Mouse (Mus musculus) C2C12 (cell line): ENCODE data around the gene Lrg1. TPM values are rescaled to one million over a fixed set of nuclear protein-coding genes. Genes with fewer than 3 reads are reported as not detected.

Source experiments
- H3K27me3 ChIP-seq: one replicate; pipeline ENCODE4 v1.6.1; 2011; ENCODE audit not compliant: control insufficient read depth, insufficient read depth, insufficient read length
- H3K36me3 ChIP-seq: one replicate; pipeline ENCODE4 v1.6.1; 2011; ENCODE audit not compliant: control insufficient read depth, insufficient read depth
- H3K4me3 ChIP-seq: one replicate; pipeline ENCODE4 v1.5.1; 2011; ENCODE audit warnings: mild to moderate bottlenecking, control low read depth; ENCODE audit not compliant: poor library complexity, insufficient read depth, severe bottlenecking
- H3K79me2 ChIP-seq: one replicate; pipeline ENCODE4 v1.6.1; 2011; ENCODE audit not compliant: control insufficient read depth, insufficient read depth
- H3K79me3 ChIP-seq: one replicate; pipeline ENCODE4 v1.6.1; 2011; ENCODE audit warnings: low read depth, control low read depth
- H3ac ChIP-seq: one replicate; pipeline ENCODE3; 2011; ENCODE audit warnings: low read depth; ENCODE audit not compliant: control insufficient read depth, insufficient read length
- CEBPB ChIP-seq: IDR thresholded peaks from one replicate; pipeline ENCODE4 v1.6.1; 2011; ENCODE audit warnings: low read depth, mild to moderate bottlenecking, control low read depth, moderate library complexity
- CTCF ChIP-seq: IDR thresholded peaks from one replicate; pipeline ENCODE4 v1.5.1; 2011; ENCODE audit not compliant: control insufficient read depth, insufficient read depth, insufficient read length
- FOSL1 ChIP-seq: IDR thresholded peaks from one replicate; pipeline ENCODE4 v1.8.0; 2011; ENCODE audit warnings: mild to moderate bottlenecking, low read length; ENCODE audit not compliant: poor library complexity, insufficient read depth, severe bottlenecking
- MAX ChIP-seq: IDR thresholded peaks from one replicate; pipeline ENCODE4 v1.6.1; 2011; ENCODE audit warnings: mild to moderate bottlenecking, control low read depth
- MYOD1 ChIP-seq: IDR thresholded peaks from one replicate; pipeline ENCODE4 v1.6.1; 2011; ENCODE audit warnings: low read depth; ENCODE audit not compliant: control insufficient read depth, insufficient read length
- MYOG ChIP-seq: IDR thresholded peaks from one replicate; pipeline ENCODE4 v1.6.1; 2011; ENCODE audit not compliant: control insufficient read depth, insufficient read length; ENCODE audit errors: extremely low read depth
- USF1 ChIP-seq: IDR thresholded peaks from one replicate; pipeline ENCODE4 v1.6.1; 2011; ENCODE audit warnings: low read depth, mild to moderate bottlenecking, control low read depth, moderate library complexity
- long read RNA-seq, 2 experiments: library from polyadenylated mRNA; unstranded; transcript quantifications; one replicate each; pipeline ENCODE4 v2.0.0; 2019 to 2020
- polyA plus RNA-seq: library from polyadenylated mRNA; unstranded; fragments of >200 nt; fragmentation: generic; extraction: Trizol; gene quantifications from one replicate; pipeline ENCODE4 v1.2.1, GENCODE M21; 2012; ENCODE audit warnings: missing spikeins

Gene Lrg1
- polyA plus RNA-seq, result 0.02 TPM
- long read RNA-seq, experiment 1, result 0 reads
- long read RNA-seq, experiment 2, result 0 reads

DNA sequence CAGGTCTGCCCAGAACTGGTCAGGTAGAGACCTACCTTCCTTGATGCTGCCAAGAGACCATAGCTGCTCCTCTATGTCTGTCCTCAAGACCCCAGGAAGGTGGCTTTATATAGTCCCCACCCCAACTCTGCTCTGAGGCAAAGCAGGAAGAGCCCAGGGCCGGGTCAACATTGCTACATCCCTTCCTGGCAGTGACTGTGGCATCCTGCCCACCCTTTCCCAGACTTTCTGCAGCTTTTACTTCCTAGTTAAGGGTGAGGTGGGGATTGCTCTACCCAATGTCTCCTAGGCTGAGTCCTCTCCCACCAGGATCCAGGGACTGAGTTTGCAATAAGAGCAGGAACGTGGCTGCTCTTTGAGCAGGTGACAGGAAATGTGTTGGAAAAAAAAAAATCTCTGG is at the start of gene Lrg1:
TSS of gene Lrg1 (minus strand) at position 176 of the 400 bp plus-strand sequence.
- Histone ChIP-seq H3K4me3 (no peak within 1 kb of the TSS), H3K27me3 (peaks cover 43% of the 10 kb centered on the region), H3K79me2 (no peaks in the 10 kb centered on the region), H3K36me3 (no peaks in the 10 kb centered on the region), H3ac (no peak within 1 kb of the TSS), H3K79me3 (no peaks in the 10 kb centered on the region)
- no peak for TF ChIP-seq USF1
- TF ChIP-seq MAX, result no peak
- no peak for TF ChIP-seq MYOG
- no peak for TF ChIP-seq MYOD1
- no peak for TF ChIP-seq CEBPB
- TF ChIP-seq FOSL1, result no peak
- TF ChIP-seq CTCF, result no peak

DNA sequence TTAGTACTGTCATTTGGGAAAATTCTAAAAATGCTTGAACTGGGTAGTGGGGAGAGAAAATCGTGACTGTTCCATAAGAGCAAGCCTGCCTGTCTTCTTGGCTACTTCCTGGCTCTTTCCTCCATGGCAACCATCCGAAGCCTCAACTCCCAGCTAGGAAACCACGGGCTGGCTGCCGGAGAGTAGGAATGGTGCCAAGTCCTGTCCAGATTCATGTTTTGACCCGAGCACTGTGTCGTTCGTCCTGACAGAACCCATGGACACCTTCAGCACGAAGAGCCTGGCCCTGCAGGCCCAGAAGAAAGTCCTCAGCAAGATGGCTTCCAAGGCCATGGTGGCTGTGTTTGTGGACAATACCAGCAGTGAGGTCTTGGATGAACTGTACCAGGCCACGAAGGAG is 49.7 kb upstream of the Lrg1 start:
- TF ChIP-seq FOSL1, result no peak
- Histone ChIP-seq H3K4me3 (no peak overlapping the region), H3ac (no peak overlapping the region), H3K79me3 (no peaks in the 10 kb centered on the region), H3K36me3 (peaks cover 4% of the 10 kb centered on the region), H3K79me2 (no peaks in the 10 kb centered on the region), H3K27me3 (no peaks in the 10 kb centered on the region)

DNA sequence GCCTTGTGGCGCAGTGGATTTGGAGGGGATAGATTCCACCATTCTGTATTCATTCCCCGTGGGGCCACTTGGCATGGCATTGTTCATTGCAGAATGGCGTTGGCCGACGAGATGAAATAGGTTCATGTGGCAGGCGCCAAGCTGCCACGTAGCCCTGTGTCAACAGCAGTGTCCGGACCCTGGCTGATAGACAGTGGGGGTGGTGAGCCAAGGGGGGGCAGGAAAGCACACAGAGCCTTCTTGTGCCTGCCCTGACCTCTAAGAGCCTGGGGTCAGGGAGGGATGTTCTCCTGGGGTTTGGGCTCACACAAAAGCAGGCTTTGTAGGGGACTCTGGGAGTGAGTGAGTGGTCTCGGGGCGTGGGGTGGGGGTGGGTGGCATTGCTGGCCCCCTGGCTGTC is 48.8 kb upstream of the Lrg1 start:
- no peak for TF ChIP-seq FOSL1
- no peak for TF ChIP-seq USF1
- H3K4me3 ChIP-seq, result no peak overlapping the region

DNA sequence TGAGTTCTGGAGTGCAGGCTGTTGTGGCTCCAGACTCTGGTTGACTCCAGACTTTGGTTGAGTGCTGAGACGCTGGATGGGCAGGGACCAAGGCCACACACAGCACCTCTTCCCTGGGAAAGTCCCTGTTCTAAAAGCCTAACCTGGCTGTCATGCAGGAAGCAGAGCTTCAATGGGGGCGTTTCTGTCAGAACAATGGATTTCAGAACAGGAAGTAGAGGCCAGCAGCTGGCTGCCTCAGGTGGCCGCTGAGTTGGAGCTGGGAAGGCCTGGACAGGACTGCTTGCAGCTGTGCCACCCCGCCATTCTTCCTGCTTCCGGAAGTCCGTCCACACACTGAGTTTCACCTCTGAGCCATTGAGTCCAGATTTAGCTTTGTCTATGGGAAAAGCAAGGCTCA is 48.0 kb upstream of the Lrg1 start:
- H3K79me3 ChIP-seq, result no peaks in the 10 kb centered on the region
- no peak overlapping the region for H3ac ChIP-seq
- H3K4me3 ChIP-seq, result no peak overlapping the region
- no peak for TF ChIP-seq MYOD1
- no peak for TF ChIP-seq MYOG
- TF ChIP-seq CEBPB, result no peak
- no peak for TF ChIP-seq FOSL1
- no peak for TF ChIP-seq USF1
- no peak for TF ChIP-seq CTCF
- TF ChIP-seq MAX, result no peak
- no peaks in the 10 kb centered on the region for H3K79me2 ChIP-seq
- H3K36me3 ChIP-seq, result no peaks in the 10 kb centered on the region
- H3K27me3 ChIP-seq, result no peaks in the 10 kb centered on the region

More for the DNA sequence above, 48.8 kb upstream of the Lrg1 start:
- H3K79me3 ChIP-seq, result no peaks in the 10 kb centered on the region
- H3K79me2 ChIP-seq, result no peaks in the 10 kb centered on the region
- H3K36me3 ChIP-seq, result no peaks in the 10 kb centered on the region
- no peak overlapping the region for H3ac ChIP-seq
- no peaks in the 10 kb centered on the region for H3K27me3 ChIP-seq

DNA sequence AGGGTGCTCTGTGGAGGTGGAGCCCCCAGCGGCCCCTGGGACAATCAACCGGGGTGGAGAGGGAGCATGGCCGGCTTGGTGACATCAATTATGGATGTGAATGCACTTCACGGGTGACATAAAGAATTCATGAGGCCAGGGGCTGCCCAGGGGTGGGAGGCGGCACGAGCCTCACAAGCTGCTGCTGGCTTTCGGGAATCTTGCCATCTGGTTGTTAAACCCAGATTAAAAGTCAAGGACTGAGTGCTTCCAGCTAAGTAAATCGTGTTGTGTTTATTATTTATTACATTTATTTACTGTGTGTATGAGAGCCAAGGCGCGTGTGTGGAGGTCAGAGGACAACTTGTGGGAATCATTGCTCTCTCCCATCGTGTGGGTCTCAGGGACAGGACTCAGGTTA is 43.9 kb upstream of the Lrg1 start:
- H3K36me3 ChIP-seq, result no peaks in the 10 kb centered on the region
- no peaks in the 10 kb centered on the region for H3K79me2 ChIP-seq
- H3K79me3 ChIP-seq, result no peaks in the 10 kb centered on the region
- no peak overlapping the region for H3ac ChIP-seq
- no peaks in the 10 kb centered on the region for H3K27me3 ChIP-seq
- H3K4me3 ChIP-seq, result no peak overlapping the region
- TF ChIP-seq FOSL1, result no peak
- TF ChIP-seq CEBPB, result no peak
- TF ChIP-seq CTCF, result no peak
- TF ChIP-seq MYOD1, result no peak
- TF ChIP-seq MAX, result no peak
- no peak for TF ChIP-seq MYOG
- no peak for TF ChIP-seq USF1

DNA sequence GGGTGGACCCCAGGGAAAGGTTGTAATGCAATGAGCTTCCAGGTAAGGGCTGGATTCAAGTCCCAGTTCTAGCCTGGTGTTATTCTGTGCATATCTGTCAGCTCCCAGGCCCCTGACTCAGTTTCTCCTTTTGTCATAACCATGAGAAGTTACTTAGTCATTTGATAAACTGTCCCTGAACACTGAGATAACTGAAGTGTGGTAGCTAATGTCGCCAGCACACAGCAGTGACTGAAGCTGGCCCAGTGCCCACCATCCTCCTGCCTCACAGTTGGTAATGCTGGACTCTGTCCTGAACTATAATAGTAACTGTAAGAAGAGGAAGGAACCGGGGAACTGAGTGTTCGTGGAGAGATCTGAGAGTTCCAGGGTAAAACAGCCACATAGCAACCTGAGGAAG is 42.7 kb upstream of the Lrg1 start:
- H3K4me3 ChIP-seq, result no peak overlapping the region

DNA sequence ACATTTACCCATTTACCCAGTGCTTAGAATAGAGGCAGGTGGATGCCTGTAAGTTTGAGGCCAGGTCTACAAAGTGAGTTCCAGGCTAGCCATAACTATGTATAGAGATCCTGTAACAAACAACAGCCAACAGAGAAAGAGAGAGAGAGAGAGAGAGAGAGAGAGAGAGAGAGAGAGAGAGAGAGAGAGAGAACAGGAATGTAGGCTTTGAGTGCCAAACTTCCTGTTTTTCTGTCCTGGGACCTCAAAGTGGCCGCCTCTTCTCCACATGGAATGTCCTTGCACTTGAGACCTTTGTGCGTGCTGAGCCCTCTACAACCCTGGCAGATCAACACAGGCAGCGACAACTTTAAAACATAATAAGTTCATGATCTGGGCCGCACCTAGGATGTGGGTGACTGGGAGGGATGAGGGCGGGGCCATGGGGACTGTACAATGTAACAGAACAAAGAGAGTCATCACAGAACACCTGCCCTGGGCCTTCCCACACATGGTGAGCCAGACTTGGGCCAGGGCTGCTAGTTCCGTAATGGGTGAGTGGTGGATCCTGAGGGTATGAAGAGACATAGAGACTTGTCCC is 41.8 kb upstream of the Lrg1 start:
- Histone ChIP-seq H3K4me3 (no peak overlapping the region), H3K36me3 (no peaks in the 10 kb centered on the region), H3K79me2 (no peaks in the 10 kb centered on the region), H3K79me3 (no peaks in the 10 kb centered on the region), H3K27me3 (no peaks in the 10 kb centered on the region), H3ac (no peak overlapping the region)
- TF ChIP-seq MYOD1 (no peak), CTCF (no peak), CEBPB (no peak), USF1 (no peak), MYOG (no peak), FOSL1 (no peak), MAX (no peak)

More for the DNA sequence above, 42.7 kb upstream of the Lrg1 start:
- Histone ChIP-seq H3K36me3 (no peaks in the 10 kb centered on the region), H3K79me3 (no peaks in the 10 kb centered on the region), H3K27me3 (no peaks in the 10 kb centered on the region), H3ac (no peak overlapping the region), H3K79me2 (no peaks in the 10 kb centered on the region)
- TF ChIP-seq FOSL1 (no peak), MYOG (no peak), MYOD1 (no peak), MAX (no peak)
